In the genomic region with DNA sequence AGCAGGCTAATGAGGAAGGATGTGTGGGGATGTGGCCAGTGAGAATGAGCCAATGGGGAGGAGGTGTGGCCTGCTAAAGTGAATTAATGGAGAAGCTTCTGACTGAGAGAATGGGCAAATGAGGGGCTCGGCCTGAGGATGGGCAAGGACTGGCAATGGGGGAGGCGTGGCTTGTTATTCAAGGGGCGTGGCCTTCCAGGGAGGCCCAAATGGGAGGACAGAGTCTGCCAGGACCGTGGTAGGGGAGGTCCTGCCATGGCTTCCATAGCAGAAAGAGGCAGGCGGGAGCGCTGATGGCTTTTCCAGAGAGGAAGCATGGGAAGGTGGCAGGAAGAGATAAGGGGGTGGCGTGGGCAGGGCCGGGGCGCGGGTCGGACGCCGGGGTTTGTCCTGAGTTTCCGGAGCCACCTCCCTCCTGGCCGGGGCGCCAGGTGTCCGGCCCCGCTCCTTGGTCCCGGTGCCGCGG, we compare ENCODE assay signal across 8 mouse cellular contexts. TPM values are rescaled to one million over a fixed set of nuclear protein-coding genes. Genes with fewer than 3 reads are reported as not detected.
A peak's percentile ranks its signal among the peaks of the same experiment; 100 is the strongest.
DNase-seq lines count a peak whose midpoint lies in the region; ATAC-seq and TF ChIP-seq lines count a peak whose summit lies in the region.

No protein-coding gene starts in this region.

- no peak for TF ChIP-seq POLR2A in brain, embryonic 14.5 days (IDR thresholded peaks at IDR 0.05; ENCODE audit: borderline replicate concordance, extremely low read depth, insufficient read depth, insufficient read length, poor library complexity, severe bottlenecking)

- no peaks in the 10 kb centered on the region for H3K36me3 ChIP-seq in limb, embryonic 11.5 days (ENCODE audit: control insufficient read depth, insufficient read depth, low read length)
- H3K36me3 ChIP-seq in midbrain, embryonic 10.5 days = 0 out of 2 replicates have a peak, but pooled peaks cover 4% of the 10 kb centered on the region

- H3K27me3 ChIP-seq in limb, embryonic 11.5 days (ENCODE audit: control insufficient read depth, insufficient read depth, low read length) = no peaks in the 10 kb centered on the region
- H3K27me3 ChIP-seq in midbrain, embryonic 10.5 days (ENCODE audit: low read depth, poor library complexity, severe bottlenecking) = peaks cover 17% of the 10 kb centered on the region

- no peak overlapping the region for H3K27ac ChIP-seq in limb, embryonic 11.5 days (replicated peaks; ENCODE audit: low read depth, low read length)
- H3K27ac ChIP-seq in midbrain, embryonic 10.5 days (replicated peaks) = peak overlapping the region; percentile 63

- intact Hi-C loops in left cerebral cortex, postnatal 25 days (cut with DNase I) = no loop called here

- TF ChIP-seq CTCF in brain, embryonic 14.5 days (IDR thresholded peaks at IDR 0.05; ENCODE audit: borderline replicate concordance, extremely low read depth, insufficient read depth, insufficient read length) = no peak

- H3K9me3 ChIP-seq in limb, embryonic 11.5 days (ENCODE audit: control insufficient read depth, low read length) = 0 out of 2 replicates have a peak, but pooled peaks cover 4% of the 10 kb centered on the region
- H3K9me3 ChIP-seq in midbrain, embryonic 10.5 days (replicated peaks) = peaks cover 9% of the 10 kb centered on the region; the same call in 1 of the 2 replicates

- no peaks in the 10 kb centered on the region for H3K4me1 ChIP-seq in limb, embryonic 11.5 days (ENCODE audit: control insufficient read depth, insufficient read depth, low read length)
- peaks cover 13% of the 10 kb centered on the region for H3K4me1 ChIP-seq in midbrain, embryonic 10.5 days

- ATAC-seq in erythroid progenitor cell, adult 5-6 weeks (replicated peaks; ENCODE audit: low FRiP score, poor library complexity, severe bottlenecking) = peak; percentile 35
- ATAC-seq in limb, embryonic 11.5 days (ENCODE audit: insufficient number of reproducible peaks, low FRiP score, low TSS enrichment, low read depth) = no peak

- peak; percentile 33 for DNase-seq in brain, embryonic 14.5 days (ENCODE audit: low read depth)
- peak; percentile 86 for DNase-seq in heart, postnatal 4 days
- DNase-seq in limb, embryonic 11.5 days (ENCODE audit: low spot score) = peak; percentile 52
- DNase-seq in midbrain, embryonic 10.5 days (ENCODE audit: low spot score) = peak; percentile 47
- no peak for DNase-seq in left cerebral cortex, postnatal 25 days (ENCODE audit: low spot score in 2 of 2)
- no peak for DNase-seq in cerebellum, adult 9-10 months
- DNase-seq in right cerebral cortex, postnatal 14 days = no peak

- peak overlapping the region; percentile 18 for H3K4me3 ChIP-seq in limb, embryonic 11.5 days (ENCODE audit: low read depth, low read length)
- H3K4me3 ChIP-seq in midbrain, embryonic 10.5 days = peak overlapping the region; percentile 49

- peak overlapping the region; percentile 40 for H3K4me2 ChIP-seq in limb, embryonic 11.5 days (ENCODE audit: low read depth, severe bottlenecking)

- 0 out of 2 replicates have a peak overlapping the region, but pooled peaks have one; percentile 28 for H3K9ac ChIP-seq in limb, embryonic 11.5 days (ENCODE audit: low read length)

- 3% methylated on average over 20 of the region's 21 CpGs for WGBS in limb, embryonic 11.5 days
- 5% methylated on average over 21 of the region's 21 CpGs for WGBS in midbrain, embryonic 10.5 days

RNA-seq across cellular contexts. Expression of gene Nop53, which starts 9.1 kb away (rescaled TPM):
- 134 and 141 TPM in 2 replicates for polyA plus RNA-seq in brain, embryonic 14.5 days (2012; rRNA removed)
- 23.9 and 38.2 TPM in 2 replicates for total RNA-seq in erythroid progenitor cell, adult 5-6 weeks (2015; ENCODE audit: low replicate concordance)
- total RNA-seq in erythroid progenitor cell, adult 5-6 weeks (2017; ENCODE audit: low replicate concordance) = 66.1 and 114 TPM in 2 replicates
- 100 to 1,000 TPM; 139 to 142 TPM for total RNA-seq in heart, postnatal 4 days (2021)
- polyA plus RNA-seq in limb, embryonic 11.5 days (2014; fragmentation: Nextera tagmentation; extraction: Ambion mirVana) = 195 and 197 TPM in 2 replicates
- polyA plus RNA-seq in midbrain, embryonic 10.5 days (2016; fragmentation: Nextera tagmentation; extraction: Ambion mirVana) = 181 and 183 TPM in 2 replicates
- total RNA-seq in left cerebral cortex, postnatal 25 days (2021) = 100 to 1,000 TPM in 1 of 2 experiments, 10 to 100 TPM in 1; 98.5 to 104 TPM

RNA-seq across cellular contexts. Expression of gene Ehd2, which starts 12.4 kb away (rescaled TPM):
- 6.5 and 9.7 TPM in 2 replicates for polyA plus RNA-seq in brain, embryonic 14.5 days (2012; rRNA removed)
- total RNA-seq in erythroid progenitor cell, adult 5-6 weeks (2015; ENCODE audit: low replicate concordance) = 2.9 and 5.4 TPM in 2 replicates
- total RNA-seq in erythroid progenitor cell, adult 5-6 weeks (2017; ENCODE audit: low replicate concordance) = 0.64 and 0.76 TPM in 2 replicates
- 100 to 1,000 TPM; 193 to 197 TPM for total RNA-seq in heart, postnatal 4 days (2021)
- polyA plus RNA-seq in limb, embryonic 11.5 days (2014; fragmentation: Nextera tagmentation; extraction: Ambion mirVana) = 8.1 and 9.3 TPM in 2 replicates
- 12.5 and 13.6 TPM in 2 replicates for polyA plus RNA-seq in midbrain, embryonic 10.5 days (2016; fragmentation: Nextera tagmentation; extraction: Ambion mirVana)
- total RNA-seq in left cerebral cortex, postnatal 25 days (2021) = 1 to 10 TPM; 4.7 to 8.4 TPM

RNA-seq across cellular contexts. Expression of gene Selenow, which starts 32.8 kb away (rescaled TPM):
- 874 and 948 TPM in 2 replicates for polyA plus RNA-seq in brain, embryonic 14.5 days (2012; rRNA removed)
- 52.4 and 65.6 TPM in 2 replicates for total RNA-seq in erythroid progenitor cell, adult 5-6 weeks (2015; ENCODE audit: low replicate concordance)
- total RNA-seq in erythroid progenitor cell, adult 5-6 weeks (2017; ENCODE audit: low replicate concordance) = 19.6 and 25.3 TPM in 2 replicates
- total RNA-seq in heart, postnatal 4 days (2021) = 100 to 1,000 TPM; 194 to 214 TPM
- 778 and 804 TPM in 2 replicates for polyA plus RNA-seq in limb, embryonic 11.5 days (2014; fragmentation: Nextera tagmentation; extraction: Ambion mirVana)
- polyA plus RNA-seq in midbrain, embryonic 10.5 days (2016; fragmentation: Nextera tagmentation; extraction: Ambion mirVana) = 864 and 990 TPM in 2 replicates
- 1,000 to 10,000 TPM; 1,337 to 1,417 TPM for total RNA-seq in left cerebral cortex, postnatal 25 days (2021)

Comparison
In these comparisons a context has a peak if more than half of its experiments do, and no peak if none do; other contexts are left out.
1. DNase-seq: peak in brain, embryonic 14.5 days (single experiment), heart, postnatal 4 days (single experiment), limb, embryonic 11.5 days (single experiment) and midbrain, embryonic 10.5 days (single experiment); none in left cerebral cortex, postnatal 25 days (0 of 2), cerebellum, adult 9-10 months (single experiment) and right cerebral cortex, postnatal 14 days (single experiment).
2. RNA of gene Ehd2, which starts 12.4 kb away (total RNA-seq): 193 to 197 TPM in heart, postnatal 4 days; 4.7 to 8.4 TPM in left cerebral cortex, postnatal 25 days and 0.64 to 5.4 TPM in erythroid progenitor cell, adult 5-6 weeks; every median in the first group is over 10 times any median in the second.
3. RNA of gene Selenow, which starts 32.8 kb away (total RNA-seq): 1,337 to 1,417 TPM in left cerebral cortex, postnatal 25 days; 194 to 214 TPM in heart, postnatal 4 days and 19.6 to 65.6 TPM in erythroid progenitor cell, adult 5-6 weeks; every median in the first group is over 4 times any median in the second.